Mouse (Mus musculus) CD4-positive, CD25-positive, alpha-beta regulatory T cell, adult 2 months (primary cell): ENCODE results near the gene Rnf212.

Source experiments
- DNase-seq: peaks from one replicate; pipeline ENCODE4 v3.0.0-alpha.2; 2012; ENCODE audit warnings: low read depth, low spot score

The Rnf212 gene

GRCm38 (mm10) chr5:108713096-108713495, 61.7 kb downstream of the Rnf212 start:
- DNase-seq, result no peak

- DNase-seq, result no peak
Measured at GRCm38 (mm10) chr5:108711968-108712367, 62.8 kb downstream of the Rnf212 start.

GRCm38 (mm10) chr5:108708981-108709731, 65.6 kb downstream of the Rnf212 start:
- DNase-seq, result no peak

- DNase-seq, result no peak
Measured at GRCm38 (mm10) chr5:108708419-108708818, 66.4 kb downstream of the Rnf212 start.

GRCm38 (mm10) chr5:108707758-108708157, 67.0 kb downstream of the Rnf212 start:
- DNase-seq, result no peak

GRCm38 (mm10) chr5:108703754-108704626, 70.8 kb downstream of the Rnf212 start:
- no peak for DNase-seq

GRCm38 (mm10) chr5:108701341-108702021, 73.3 kb downstream of the Rnf212 start:
- DNase-seq, result no peak

GRCm38 (mm10) chr5:108700346-108700745, 74.4 kb downstream of the Rnf212 start:
- DNase-seq, result no peak

GRCm38 (mm10) chr5:108697341-108697753, 77.4 kb downstream of the Rnf212 start:
- DNase-seq, result no peak

- DNase-seq, result no peak
Measured at GRCm38 (mm10) chr5:108696542-108696941, 78.2 kb downstream of the Rnf212 start.

- no peak for DNase-seq
Measured at GRCm38 (mm10) chr5:108695861-108696260, 78.9 kb downstream of the Rnf212 start.

GRCm38 (mm10) chr5:108694352-108695261, 80.2 kb downstream of the Rnf212 start:
- DNase-seq, result peak; percentile 47

GRCm38 (mm10) chr5:108693872-108694288, 80.9 kb downstream of the Rnf212 start:
- DNase-seq, result peak; percentile 95

GRCm38 (mm10) chr5:108692271-108692670, 82.5 kb downstream of the Rnf212 start, which contains the start of gene Fgfrl1:
Gene Fgfrl1, plus strand, starts transcription at chr5:108692382.
- DNase-seq, result peak; percentile 87

- DNase-seq, result peak; percentile 60
Measured at GRCm38 (mm10) chr5:108691152-108691551, 83.6 kb downstream of the Rnf212 start.

GRCm38 (mm10) chr5:108689091-108689490, 85.7 kb downstream of the Rnf212 start:
- DNase-seq, result no peak

- no peak for DNase-seq
Measured at GRCm38 (mm10) chr5:108680871-108681270, 93.9 kb downstream of the Rnf212 start.

GRCm38 (mm10) chr5:108679909-108680308, 94.9 kb downstream of the Rnf212 start:
- DNase-seq, result peak; percentile 30
